Mouse (Mus musculus) activated CD4-positive, CD25-positive, alpha-beta regulatory T cell, adult 4 months (primary cell): ENCODE measurements around the gene Ppp1r37. TPM values are rescaled to one million over a fixed set of nuclear protein-coding genes. Genes with fewer than 3 reads are reported as not detected.

ENCODE experiments used
- ATAC-seq: one replicate; pipeline ENCODE4 v1.8.0; 2017
- polyA plus RNA-seq, 2 experiments: library from polyadenylated mRNA; unstranded; fragments of 100-300 nt; shearing (Covaris generic); gene quantifications; one replicate each; pipeline ENCODE4 v1.2.1; 2017

The Ppp1r37 gene
- polyA plus RNA-seq, 2 experiments from 2014 or later, result 3.2 TPM

GRCm38 (mm10) chr7:19569647-19570046 is 6.8 kb upstream of the Ppp1r37 start:
- ATAC-seq, result no peak

- no peak for ATAC-seq
Observed at GRCm38 (mm10) chr7:19567426-19567825, 4.5 kb upstream of the Ppp1r37 start.

GRCm38 (mm10) chr7:19565803-19566202 is 2.9 kb upstream of the Ppp1r37 start:
- no peak for ATAC-seq

GRCm38 (mm10) chr7:19564455-19564854 is 1.6 kb upstream of the Ppp1r37 start:
- ATAC-seq, result no peak

- ATAC-seq, result no peak
Observed at GRCm38 (mm10) chr7:19563884-19564283, 1.0 kb upstream of the Ppp1r37 start.

- ATAC-seq, result peak; percentile 76
Observed at GRCm38 (mm10) chr7:19561765-19562642, 872 bp downstream of the Ppp1r37 start.

- no peak for ATAC-seq
Observed at GRCm38 (mm10) chr7:19561431-19561764, 1.5 kb downstream of the Ppp1r37 start.

GRCm38 (mm10) chr7:19560491-19561260 is 2.2 kb downstream of the Ppp1r37 start:
- no peak for ATAC-seq

- no peak for ATAC-seq
Observed at GRCm38 (mm10) chr7:19558965-19559364, 3.9 kb downstream of the Ppp1r37 start.

- no peak for ATAC-seq
Observed at GRCm38 (mm10) chr7:19557982-19558900, 4.6 kb downstream of the Ppp1r37 start.

GRCm38 (mm10) chr7:19557086-19557485 is 5.8 kb downstream of the Ppp1r37 start:
- no peak for ATAC-seq

GRCm38 (mm10) chr7:19554168-19554567 is 8.7 kb downstream of the Ppp1r37 start:
- no peak for ATAC-seq

- no peak for ATAC-seq
Observed at GRCm38 (mm10) chr7:19552443-19552842, 10.4 kb downstream of the Ppp1r37 start.

- no peak for ATAC-seq
Observed at GRCm38 (mm10) chr7:19551634-19552033, 11.2 kb downstream of the Ppp1r37 start.

- no peak for ATAC-seq
Observed at GRCm38 (mm10) chr7:19549394-19549793, 13.5 kb downstream of the Ppp1r37 start.

GRCm38 (mm10) chr7:19547344-19547969 is 15.4 kb downstream of the Ppp1r37 start:
- no peak for ATAC-seq

- no peak for ATAC-seq
Observed at GRCm38 (mm10) chr7:19546007-19546406, 16.9 kb downstream of the Ppp1r37 start.

GRCm38 (mm10) chr7:19543584-19543983 is 19.3 kb downstream of the Ppp1r37 start:
- ATAC-seq, result peak; percentile 43

- no peak for ATAC-seq
Observed at GRCm38 (mm10) chr7:19542155-19542691, 20.7 kb downstream of the Ppp1r37 start.

GRCm38 (mm10) chr7:19541681-19542154 is 21.2 kb downstream of the Ppp1r37 start:
- ATAC-seq, result no peak

GRCm38 (mm10) chr7:19540771-19541566 is 21.9 kb downstream of the Ppp1r37 start:
- no peak for ATAC-seq
